Mouse (Mus musculus) CH12.LX (cell line): ENCODE measurements at regions not wholly inside any gene's neighbourhood (a gene's known extent, or its start where the extent isn't known, plus 50 kb on each side); places are given as distances from the start of the nearest gene placed in this dataset.

Source experiments
- DNase-seq: peaks from one replicate; pipeline ENCODE4 v3.0.0-alpha.2; 2013; ENCODE audit errors: extremely low read depth
- H3K27ac ChIP-seq: 2 replicates; pipeline ENCODE4 v1.5.1; 2012; ENCODE audit warnings: low read depth, mild to moderate bottlenecking, control low read depth, moderate library complexity; ENCODE audit not compliant: insufficient read depth
- H3K27me3 ChIP-seq: replicated peaks from 2 replicates; pipeline ENCODE3; 2012; ENCODE audit warnings: inconsistent platforms
- H3K36me3 ChIP-seq, 2 experiments: replicated peaks in 1 of 2; 2 replicates each; pipeline versions ENCODE3 to v1.6.1; 2012; ENCODE audit warnings: inconsistent platforms in 1 of 2, low read length in 1 of 2, mild to moderate bottlenecking in 1 of 2, mixed read lengths in 1 of 2, moderate library complexity in 1 of 2; ENCODE audit not compliant: control insufficient read depth in 1 of 2, insufficient read depth in 1 of 2
- H3K4me1 ChIP-seq, 2 experiments: 2 replicates each; pipeline ENCODE4 v1.6.1; 2012; ENCODE audit warnings: inconsistent platforms in 1 of 2, moderate library complexity in 1 of 2; ENCODE audit not compliant: insufficient read depth in 2 of 2, control insufficient read depth in 1 of 2
- H3K4me2 ChIP-seq: 2 replicates; pipeline ENCODE4 v1.6.1; 2012; ENCODE audit warnings: low read depth, mild to moderate bottlenecking, control low read depth; ENCODE audit not compliant: poor library complexity, insufficient read depth, severe bottlenecking
- H3K4me3 ChIP-seq, 3 experiments: fragments of 150-350 bp in 1 of 3; sonication (generic) in 1 of 3; replicated peaks in 1 of 3; 2 replicates each; pipeline versions ENCODE3 to v1.5.1; 2011 to 2012; ENCODE audit warnings: low read depth in 2 of 3, low read length in 2 of 3, mild to moderate bottlenecking in 2 of 3, moderate library complexity in 2 of 3, control low read depth in 1 of 3, improper control_type of control experiment in 1 of 3, inconsistent platforms in 1 of 3, mixed read lengths in 1 of 3; ENCODE audit not compliant: poor library complexity in 1 of 3
- H3K79me2 ChIP-seq: replicated peaks from 2 replicates; pipeline ENCODE4 v1.6.1; 2012; ENCODE audit warnings: mild to moderate bottlenecking, moderate library complexity; ENCODE audit not compliant: control insufficient read depth, poor library complexity, insufficient read depth, severe bottlenecking; ENCODE audit errors: extremely low read depth
- H3K9ac ChIP-seq: 2 replicates; pipeline ENCODE4 v1.6.1; 2012; ENCODE audit warnings: low read depth, mild to moderate bottlenecking, control low read depth, moderate library complexity; ENCODE audit not compliant: insufficient read depth
- H3K9me3 ChIP-seq: replicated peaks from 2 replicates; pipeline ENCODE3; 2012; ENCODE audit warnings: low read length, inconsistent platforms, mixed read lengths
- E2F4 ChIP-seq: IDR thresholded peaks from 2 replicates; pipeline ENCODE4 v1.6.1; 2011; ENCODE audit warnings: low read depth, low read length, improper control_type of control experiment; ENCODE audit not compliant: insufficient replicate concordance
- ELF1 ChIP-seq: IDR thresholded peaks from 2 replicates; pipeline ENCODE4 v1.6.1; 2014; ENCODE audit warnings: low read depth, mild to moderate bottlenecking, inconsistent platforms, low read length, improper control_type of control experiment
- EP300 ChIP-seq: IDR thresholded peaks from 2 replicates; pipeline ENCODE4 v1.6.1; 2011; ENCODE audit warnings: low read length, improper control_type of control experiment
- GABPA ChIP-seq: IDR thresholded peaks from 2 replicates; pipeline ENCODE4 v1.6.1; 2012; ENCODE audit warnings: low read depth, low read length, improper control_type of control experiment, inconsistent platforms; ENCODE audit not compliant: insufficient replicate concordance
- IRF4 ChIP-seq: IDR thresholded peaks from 2 replicates; pipeline ENCODE4 v1.6.1; 2014; ENCODE audit warnings: low read depth, mild to moderate bottlenecking, inconsistent platforms, low read length, improper control_type of control experiment
- JUND ChIP-seq: conservative IDR thresholded peaks from 2 replicates; pipeline ENCODE4 v1.6.1; 2011; ENCODE audit warnings: low read depth, low read length, improper control_type of control experiment
- KAT2A ChIP-seq: IDR thresholded peaks from 2 replicates; pipeline ENCODE4 v1.6.1; 2012; ENCODE audit warnings: low read length, improper control_type of control experiment, inconsistent platforms; ENCODE audit not compliant: insufficient replicate concordance
- MAFK ChIP-seq: IDR thresholded peaks from 2 replicates; pipeline ENCODE4 v1.6.1; 2011; ENCODE audit warnings: low read length, improper control_type of control experiment; ENCODE audit not compliant: insufficient replicate concordance
- MAX ChIP-seq: IDR thresholded peaks from 2 replicates; pipeline ENCODE4 v1.6.1; 2011; ENCODE audit warnings: low read length, improper control_type of control experiment
- MEF2A ChIP-seq: IDR thresholded peaks from 2 replicates; pipeline ENCODE4 v1.6.1; 2014; ENCODE audit warnings: low read depth, mild to moderate bottlenecking, inconsistent platforms, low read length, improper control_type of control experiment, borderline replicate concordance
- MXI1 ChIP-seq: IDR thresholded peaks from 2 replicates; pipeline ENCODE4 v1.6.1; 2011; ENCODE audit warnings: mild to moderate bottlenecking, low read depth, low read length, improper control_type of control experiment
- NRF1 ChIP-seq: IDR thresholded peaks from 2 replicates; pipeline ENCODE4 v1.6.1; 2014; ENCODE audit warnings: low read depth, mild to moderate bottlenecking, inconsistent platforms, low read length, improper control_type of control experiment, moderate library complexity
- POLR2AphosphoS2 ChIP-seq: IDR thresholded peaks from 2 replicates; pipeline ENCODE4 v1.6.1; 2011; ENCODE audit warnings: low read depth, low read length, improper control_type of control experiment
- RCOR1 ChIP-seq: conservative IDR thresholded peaks from 2 replicates; pipeline ENCODE4 v1.6.1; 2012; ENCODE audit warnings: low read depth, mild to moderate bottlenecking, inconsistent platforms, low read length, improper control_type of control experiment
- SIN3A ChIP-seq: IDR thresholded peaks from 2 replicates; pipeline ENCODE4 v1.6.1; 2012; ENCODE audit warnings: low read length, improper control_type of control experiment, inconsistent platforms
- TBP ChIP-seq: conservative IDR thresholded peaks from 2 replicates; pipeline ENCODE4 v1.6.1; 2011; ENCODE audit warnings: low read depth, low read length, improper control_type of control experiment
- TCF12 ChIP-seq: IDR thresholded peaks from 2 replicates; pipeline ENCODE4 v1.6.1; 2014; ENCODE audit warnings: low read depth, mild to moderate bottlenecking, inconsistent platforms, low read length, improper control_type of control experiment
- UBTF ChIP-seq: IDR thresholded peaks from 2 replicates; pipeline ENCODE4 v1.6.1; 2012; ENCODE audit warnings: low read depth, mild to moderate bottlenecking, inconsistent platforms, low read length, improper control_type of control experiment, moderate library complexity
- USF1 ChIP-seq: IDR thresholded peaks from 2 replicates; pipeline ENCODE4 v1.6.1; 2014; ENCODE audit warnings: low read depth, mild to moderate bottlenecking, inconsistent platforms, low read length, improper control_type of control experiment
- ZMIZ1 ChIP-seq: IDR thresholded peaks from 2 replicates; pipeline ENCODE4 v1.6.1; 2012; ENCODE audit warnings: low read depth, mild to moderate bottlenecking, inconsistent platforms, low read length, improper control_type of control experiment
- ZNF384 ChIP-seq: IDR thresholded peaks from 2 replicates; pipeline ENCODE4 v1.6.1; 2012; ENCODE audit warnings: low read depth, low read length, improper control_type of control experiment, inconsistent platforms
- dilution Hi-C: fragments of 300-500 bp; cut with MboI; formaldehyde crosslinking; loops from 2 replicates; pipeline ENCODE4 v1.14.3; 2020; ENCODE audit warnings: low sequenced_read_pairs; ENCODE audit not compliant: extremely low pct_unique_long_range_greater_than_20kb, extremely low pct_ligation_motif_present
- in situ Hi-C: fragments of 300-500 bp; cut with MboI; formaldehyde crosslinking; loops from 3 replicates; pipeline ENCODE4 v1.14.3; 2019; ENCODE audit warnings: low sequenced_read_pairs, low pct_ligation_motif_present, low pct_unique_long_range_greater_than_20kb, mixed read lengths

DNA sequence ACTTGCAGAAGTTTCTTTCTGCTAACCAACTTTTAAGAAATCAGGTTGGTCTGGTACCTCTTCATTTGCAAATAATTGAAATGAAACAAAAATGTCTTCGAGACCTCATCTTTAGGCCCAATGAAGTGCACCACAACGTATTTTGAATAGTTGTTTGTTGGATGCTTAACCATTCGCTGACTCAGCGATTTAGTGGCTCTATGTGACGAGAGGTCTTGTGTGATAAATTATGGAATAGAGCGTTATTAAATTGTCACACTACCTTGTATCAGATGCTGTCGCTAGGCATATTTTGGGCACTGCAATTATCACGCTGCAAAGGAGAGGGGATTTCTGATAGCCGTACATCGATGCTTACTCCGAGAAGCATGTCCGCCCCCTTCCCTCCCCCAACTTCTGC is 71.8 kb upstream of the Acpp start:
- H3K9ac ChIP-seq: no peak overlapping the region
- DNase-seq: peak; percentile 11
- peaks cover 3 to 5% of the 10 kb centered on the region in 2 experiments; a peak in 3 of 4 replicates for H3K4me1 ChIP-seq
- dilution Hi-C loops (no loop called here), in situ Hi-C loops (no loop called here)
- H3K4me3 ChIP-seq: peak overlapping the region; percentile 37 to 52 (median 40)
- H3K27ac ChIP-seq: no peak overlapping the region
- H3K27me3 ChIP-seq: peaks cover 2% of the 10 kb centered on the region
- H3K4me2 ChIP-seq: peak overlapping the region; percentile 39; the same call in 1 of the 2 replicates
- no peaks in the 10 kb centered on the region for H3K36me3 ChIP-seq
- no peaks in the 10 kb centered on the region for H3K79me2 ChIP-seq
- TF ChIP-seq MAX (no peak), MAFK (peak; percentile 99), TCF12 (no peak), JUND (no peak), UBTF (no peak), POLR2AphosphoS2 (no peak)
- H3K9me3 ChIP-seq: no peaks in the 10 kb centered on the region

DNA sequence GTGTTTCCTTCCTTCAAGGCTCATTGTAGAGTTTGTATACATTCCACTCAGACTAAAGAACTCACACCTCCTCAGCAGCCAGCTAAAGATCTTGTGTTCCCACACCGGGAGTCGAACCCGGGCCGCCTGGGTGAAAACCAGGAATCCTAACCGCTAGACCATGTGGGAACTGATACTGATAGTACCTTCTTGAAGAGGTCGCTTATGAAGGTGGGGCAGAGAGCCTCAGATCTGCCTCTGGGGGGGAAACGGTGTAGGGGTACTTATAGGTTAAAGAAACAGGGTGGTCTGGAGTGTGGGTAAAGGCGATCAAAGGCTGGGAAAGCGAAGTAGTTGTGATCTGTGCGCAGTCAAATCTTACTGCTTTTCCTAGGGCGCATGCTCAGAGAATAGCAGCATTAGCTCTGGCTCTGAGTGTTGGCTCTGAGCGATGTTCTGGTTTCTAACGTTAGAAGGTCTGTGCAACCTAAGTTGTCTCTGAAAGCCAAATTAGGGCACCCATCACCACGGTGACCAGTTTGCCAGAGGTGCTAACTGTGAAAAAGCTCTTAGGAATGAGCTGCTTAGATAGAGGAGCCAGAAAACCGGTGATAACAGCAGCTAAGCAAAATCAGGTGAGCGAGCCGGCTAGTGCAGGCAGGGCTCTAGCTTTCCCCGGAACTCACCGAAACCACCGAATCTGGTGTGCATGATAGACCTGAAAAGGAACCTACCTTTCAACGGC is 71.2 kb upstream of the Acpp start:
- Histone ChIP-seq H3K36me3 (no peaks in the 10 kb centered on the region), H3K27ac (no peak overlapping the region), H3K4me3 (peak overlapping the region; percentile 37 to 52 (median 40)), H3K79me2 (no peaks in the 10 kb centered on the region), H3K9me3 (no peaks in the 10 kb centered on the region), H3K4me2 (peak overlapping the region; percentile 39), H3K4me1 (peaks cover 3 to 5% of the 10 kb centered on the region in 2 experiments; a peak in 3 of 4 replicates), H3K27me3 (no peaks in the 10 kb centered on the region), H3K9ac (no peak overlapping the region; the same call in 1 of the 2 replicates)
- dilution Hi-C loops (no loop called here), in situ Hi-C loops (no loop called here)
- DNase-seq: peak; percentile 68
- TF ChIP-seq RCOR1 (no peak), UBTF (no peak), NRF1 (peak; percentile 83), ZNF384 (no peak), POLR2AphosphoS2 (no peak), TBP (peak; percentile 99), GABPA (no peak), ZMIZ1 (no peak), USF1 (no peak), MXI1 (peak; percentile 57; the same call in 1 of the 2 replicates), KAT2A (peak; percentile 68; the same call in 1 of the 2 replicates), TCF12 (no peak), ELF1 (peak; percentile 83), MAFK (peak; percentile 95), E2F4 (0 out of 2 replicates have a peak, but pooled peaks have one; percentile 48), EP300 (no peak), MEF2A (no peak), SIN3A (peak; percentile 51), IRF4 (0 out of 2 replicates have a peak, but pooled peaks have one; percentile 12)
